Mouse (Mus musculus): ENCODE data around the gene Mmp9. TPM values are rescaled to one million over a fixed set of nuclear protein-coding genes. Genes with fewer than 3 reads are reported as not detected.
A peak's percentile ranks its signal among the peaks of the same experiment; 100 is the strongest.

The Mmp9 gene
- polyA plus RNA-seq, 1 experiment, result not detected

GRCm38 (mm10) chr2:164910360-164911061 is 30.1 kb upstream of the Mmp9 start:
- H3K4me1 ChIP-seq (ENCODE audit: control insufficient read depth), result peaks cover 47% of the 10 kb centered on the region

GRCm38 (mm10) chr2:164911086-164912048 is 29.2 kb upstream of the Mmp9 start, which contains the start of gene Zfp335:
Gene Zfp335 (minus strand): TSS chr2:164911757.
- TF ChIP-seq GATA1 (IDR thresholded peaks at IDR 0.05; ENCODE audit: low read length), result no peak
- TF ChIP-seq TAL1 (IDR thresholded peaks at IDR 0.05; ENCODE audit: low read length), result no peak
- H3K4me3 ChIP-seq (replicated peaks), result peak within 1 kb of the TSS; percentile 94
- no peaks in the 10 kb centered on the region; the same call in 1 of the 2 replicates for H3K27me3 ChIP-seq (ENCODE audit: control insufficient read depth)

More at GRCm38 (mm10) chr2:164910360-164911061, 30.1 kb upstream of the Mmp9 start:
- Histone ChIP-seq H3K4me3 (replicated peaks) (peak overlapping the region; percentile 94), H3K9me3 (ENCODE audit: control insufficient read depth, low read length) (peaks cover 21% of the 10 kb centered on the region), H3K36me3 (ENCODE audit: control insufficient read depth) (peaks cover 59% of the 10 kb centered on the region), H3K27me3 (ENCODE audit: control insufficient read depth) (no peaks in the 10 kb centered on the region; the same call in 1 of the 2 replicates)
- TF ChIP-seq TAL1 (IDR thresholded peaks at IDR 0.05; ENCODE audit: low read length) (no peak), GATA1 (IDR thresholded peaks at IDR 0.05; ENCODE audit: low read length) (no peak)

GRCm38 (mm10) chr2:164912151-164912550 is 28.4 kb upstream of the Mmp9 start:
- H3K36me3 ChIP-seq (ENCODE audit: control insufficient read depth), result peaks cover 42% of the 10 kb centered on the region
- peaks cover 8% of the 10 kb centered on the region for H3K9me3 ChIP-seq (ENCODE audit: control insufficient read depth, low read length)
- peaks cover 47% of the 10 kb centered on the region for H3K4me1 ChIP-seq (ENCODE audit: control insufficient read depth)
- H3K27me3 ChIP-seq (ENCODE audit: control insufficient read depth), result no peaks in the 10 kb centered on the region; the same call in 1 of the 2 replicates
- H3K4me3 ChIP-seq (replicated peaks), result peak overlapping the region; percentile 94
- no peak for TF ChIP-seq TAL1 (IDR thresholded peaks at IDR 0.05; ENCODE audit: low read length)
- TF ChIP-seq GATA1 (IDR thresholded peaks at IDR 0.05; ENCODE audit: low read length), result no peak

More at GRCm38 (mm10) chr2:164911086-164912048, 29.2 kb upstream of the Mmp9 start, which contains the start of gene Zfp335:
- H3K4me1 ChIP-seq (ENCODE audit: control insufficient read depth), result peaks cover 47% of the 10 kb centered on the region
- H3K9me3 ChIP-seq (ENCODE audit: control insufficient read depth, low read length), result peaks cover 14% of the 10 kb centered on the region
- H3K36me3 ChIP-seq (ENCODE audit: control insufficient read depth), result peaks cover 50% of the 10 kb centered on the region

GRCm38 (mm10) chr2:164912749-164913427 is 27.7 kb upstream of the Mmp9 start:
- H3K9me3 ChIP-seq (ENCODE audit: control insufficient read depth, low read length), result peaks cover 1% of the 10 kb centered on the region
- no peaks in the 10 kb centered on the region for H3K27me3 ChIP-seq (ENCODE audit: control insufficient read depth)
- peaks cover 39% of the 10 kb centered on the region for H3K36me3 ChIP-seq (ENCODE audit: control insufficient read depth)
- peaks cover 46% of the 10 kb centered on the region for H3K4me1 ChIP-seq (ENCODE audit: control insufficient read depth)
- peak overlapping the region; percentile 94 for H3K4me3 ChIP-seq (replicated peaks)
- TF ChIP-seq TAL1 (IDR thresholded peaks at IDR 0.05; ENCODE audit: low read length), result no peak
- TF ChIP-seq GATA1 (IDR thresholded peaks at IDR 0.05; ENCODE audit: low read length), result no peak

GRCm38 (mm10) chr2:164913428-164913786 is 27.2 kb upstream of the Mmp9 start:
- TF ChIP-seq GATA1 (IDR thresholded peaks at IDR 0.05; ENCODE audit: low read length) (no peak), TAL1 (IDR thresholded peaks at IDR 0.05; ENCODE audit: low read length) (no peak)
- no peaks in the 10 kb centered on the region for H3K27me3 ChIP-seq (ENCODE audit: control insufficient read depth)
- peaks cover 48% of the 10 kb centered on the region for H3K4me1 ChIP-seq (ENCODE audit: control insufficient read depth)
- peaks cover 38% of the 10 kb centered on the region for H3K36me3 ChIP-seq (ENCODE audit: control insufficient read depth)
- H3K4me3 ChIP-seq (replicated peaks), result no peak overlapping the region
- H3K9me3 ChIP-seq (ENCODE audit: control insufficient read depth, low read length), result no peaks in the 10 kb centered on the region

- Histone ChIP-seq H3K4me1 (ENCODE audit: control insufficient read depth) (peaks cover 26% of the 10 kb centered on the region), H3K36me3 (ENCODE audit: control insufficient read depth) (peaks cover 37% of the 10 kb centered on the region), H3K27me3 (ENCODE audit: control insufficient read depth) (no peaks in the 10 kb centered on the region), H3K9me3 (ENCODE audit: control insufficient read depth, low read length) (no peaks in the 10 kb centered on the region), H3K4me3 (replicated peaks) (no peak overlapping the region)
- no peak for TF ChIP-seq TAL1 (IDR thresholded peaks at IDR 0.05; ENCODE audit: low read length)
- TF ChIP-seq GATA1 (IDR thresholded peaks at IDR 0.05; ENCODE audit: low read length), result no peak
Observed at GRCm38 (mm10) chr2:164916820-164917219, 23.8 kb upstream of the Mmp9 start.

- Histone ChIP-seq H3K4me1 (ENCODE audit: control insufficient read depth) (peaks cover 21% of the 10 kb centered on the region), H3K27me3 (ENCODE audit: control insufficient read depth) (no peaks in the 10 kb centered on the region), H3K36me3 (ENCODE audit: control insufficient read depth) (peaks cover 37% of the 10 kb centered on the region), H3K4me3 (replicated peaks) (no peak overlapping the region), H3K9me3 (ENCODE audit: control insufficient read depth, low read length) (no peaks in the 10 kb centered on the region)
- no peak for TF ChIP-seq GATA1 (IDR thresholded peaks at IDR 0.05; ENCODE audit: low read length)
- no peak for TF ChIP-seq TAL1 (IDR thresholded peaks at IDR 0.05; ENCODE audit: low read length)
Observed at GRCm38 (mm10) chr2:164917371-164917770, 23.2 kb upstream of the Mmp9 start.

GRCm38 (mm10) chr2:164918325-164918724 is 22.3 kb upstream of the Mmp9 start:
- Histone ChIP-seq H3K4me1 (ENCODE audit: control insufficient read depth) (peaks cover 13% of the 10 kb centered on the region), H3K36me3 (ENCODE audit: control insufficient read depth) (peaks cover 35% of the 10 kb centered on the region), H3K27me3 (ENCODE audit: control insufficient read depth) (no peaks in the 10 kb centered on the region), H3K4me3 (replicated peaks) (no peak overlapping the region), H3K9me3 (ENCODE audit: control insufficient read depth, low read length) (no peaks in the 10 kb centered on the region)
- TF ChIP-seq GATA1 (IDR thresholded peaks at IDR 0.05; ENCODE audit: low read length) (no peak), TAL1 (IDR thresholded peaks at IDR 0.05; ENCODE audit: low read length) (no peak)
